Mouse (Mus musculus) olfactory bulb, adult 2 months (tissue): ENCODE measurements around the gene Cfap100. TPM values are rescaled to one million over a fixed set of nuclear protein-coding genes. Genes with fewer than 3 reads are reported as not detected.

ENCODE experiments used
- H3K27ac ChIP-seq: fragments of 200-500 bp; 2 replicates; pipeline ENCODE4 v1.5.1; 2012; ENCODE audit warnings: low read depth, low read length; ENCODE audit not compliant: insufficient read depth
- H3K4me1 ChIP-seq: fragments of 200-500 bp; 2 replicates; pipeline ENCODE4 v1.6.1; 2012; ENCODE audit warnings: low read length; ENCODE audit not compliant: control insufficient read depth, insufficient read depth
- H3K4me3 ChIP-seq: fragments of 200-500 bp; 2 replicates; pipeline ENCODE4 v1.5.1; 2012; ENCODE audit warnings: mild to moderate bottlenecking, low read depth, low read length, moderate library complexity; ENCODE audit not compliant: insufficient read depth
- CTCF ChIP-seq: fragments of 200-500 bp; IDR thresholded peaks from 2 replicates; pipeline ENCODE4 v1.5.1; 2012; ENCODE audit warnings: low read depth, mild to moderate bottlenecking, low read length, moderate library complexity; ENCODE audit not compliant: insufficient read depth
- POLR2A ChIP-seq: fragments of 200-500 bp; IDR thresholded peaks from 2 replicates; pipeline ENCODE4 v1.6.1; 2012; ENCODE audit warnings: mild to moderate bottlenecking, low read depth, low read length, moderate library complexity; ENCODE audit not compliant: insufficient read depth
- WGBS: fragments of 180-500 bp; shearing (Covaris S2); methylation state at CpG from one replicate; pipeline ENCODE4 v1.1.7; 2018; 5-methylcytosine and 5-hydroxymethylcytosine counted together
- polyA plus RNA-seq: library from polyadenylated mRNA; stranded (reverse); fragments of >200 nt; gene quantifications from 2 replicates; pipeline ENCODE4 v1.2.4, GENCODE M21; 2012; ENCODE audit warnings: low replicate concordance; ENCODE audit not compliant: missing spikeins, insufficient read depth, insufficient read length

Gene Cfap100
- polyA plus RNA-seq, 1 experiment, result not detected

DNA sequence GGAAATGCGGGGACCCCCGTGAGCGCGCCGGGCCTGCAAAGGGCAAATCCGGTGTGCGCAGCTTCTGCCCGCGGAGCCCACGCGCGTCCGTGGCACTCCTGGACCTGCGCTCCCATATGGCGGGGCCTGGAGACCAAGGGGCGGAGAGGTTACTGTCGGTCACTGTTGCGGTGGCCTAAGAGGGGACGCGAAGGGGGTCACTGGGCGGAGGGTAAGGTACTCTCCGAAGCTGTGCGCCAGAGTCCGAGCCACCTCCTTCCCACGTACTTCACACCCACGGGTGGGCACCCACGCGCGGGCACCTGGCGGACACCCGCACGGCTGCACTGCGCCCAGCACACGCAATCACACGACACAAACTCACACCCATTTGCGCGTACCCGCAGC lies 34.2 kb upstream of the Cfap100 start:
- WGBS, result under 1% methylated on average over 38 of the region's 38 CpGs
- TF ChIP-seq CTCF, result no peak
- TF ChIP-seq POLR2A, result no peak
- Histone ChIP-seq H3K4me3 (peak overlapping the region; percentile 68), H3K27ac (peak overlapping the region; percentile 53), H3K4me1 (peaks cover 28% of the 10 kb centered on the region)

DNA sequence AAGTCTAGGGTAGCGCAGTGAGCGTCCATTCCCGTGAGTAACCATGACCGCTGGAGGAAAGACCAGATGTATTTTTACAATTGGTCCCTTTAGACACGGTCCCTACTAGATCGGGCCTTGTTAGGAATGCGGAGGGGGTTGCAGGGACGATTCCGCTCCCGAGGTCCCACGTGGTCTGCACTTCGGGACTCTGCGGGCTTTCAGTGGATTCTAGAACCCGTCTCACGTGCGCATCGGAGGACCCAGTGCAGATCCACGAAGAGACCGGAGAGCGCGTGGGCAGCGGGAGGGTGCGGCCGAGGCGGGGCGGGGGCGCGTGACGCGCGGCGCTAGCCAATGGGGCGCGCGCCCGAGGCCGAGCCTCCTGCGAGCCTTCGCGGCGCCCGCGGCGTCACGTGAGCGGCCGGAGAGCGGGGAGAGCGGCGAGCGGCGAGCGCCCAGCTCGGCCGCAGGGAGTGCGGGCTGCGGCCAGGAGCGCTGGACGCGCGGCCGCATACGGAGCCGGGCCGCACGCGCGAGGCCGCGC lies 33.6 kb upstream of the Cfap100 start, which contains the start of gene Klf15:
TSS of gene Klf15 (plus strand) at position 396 of the 526 bp plus-strand sequence.
- TF ChIP-seq POLR2A, result peak; percentile 64
- no peak for TF ChIP-seq CTCF
- Histone ChIP-seq H3K27ac (peak within 1 kb of the TSS; percentile 53), H3K4me1 (peaks cover 28% of the 10 kb centered on the region), H3K4me3 (peak within 1 kb of the TSS; percentile 68)
- under 1% methylated on average over 70 of the region's 70 CpGs for WGBS

DNA sequence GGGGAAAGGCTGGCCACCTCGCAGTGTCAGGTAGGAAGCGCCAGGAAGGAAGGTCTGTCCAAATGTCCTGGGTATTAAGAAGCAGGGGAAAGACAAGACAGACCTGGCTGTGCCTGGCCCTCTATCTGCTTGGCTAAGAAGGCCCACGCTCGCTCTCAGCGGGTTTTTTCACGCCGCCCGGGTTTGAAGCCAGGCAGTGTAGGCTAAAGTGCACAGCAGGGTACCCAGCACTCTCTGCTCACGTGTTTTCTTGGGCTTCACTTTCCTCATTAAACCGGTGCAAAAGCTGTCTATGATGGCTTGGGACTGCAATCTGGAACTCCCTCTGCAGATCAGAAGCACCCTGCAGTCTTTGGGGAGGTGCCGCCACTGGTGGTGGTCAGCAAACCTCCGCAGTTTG lies 33.2 kb upstream of the Cfap100 start:
- Histone ChIP-seq H3K27ac (no peak overlapping the region; the same call in 1 of the 2 replicates), H3K4me1 (peaks cover 24% of the 10 kb centered on the region), H3K4me3 (peak overlapping the region; percentile 68)
- WGBS, result 44% methylated on average over 12 of the region's 12 CpGs
- TF ChIP-seq POLR2A (0 out of 2 replicates have a peak, but pooled peaks have one; percentile 10), CTCF (no peak)

DNA sequence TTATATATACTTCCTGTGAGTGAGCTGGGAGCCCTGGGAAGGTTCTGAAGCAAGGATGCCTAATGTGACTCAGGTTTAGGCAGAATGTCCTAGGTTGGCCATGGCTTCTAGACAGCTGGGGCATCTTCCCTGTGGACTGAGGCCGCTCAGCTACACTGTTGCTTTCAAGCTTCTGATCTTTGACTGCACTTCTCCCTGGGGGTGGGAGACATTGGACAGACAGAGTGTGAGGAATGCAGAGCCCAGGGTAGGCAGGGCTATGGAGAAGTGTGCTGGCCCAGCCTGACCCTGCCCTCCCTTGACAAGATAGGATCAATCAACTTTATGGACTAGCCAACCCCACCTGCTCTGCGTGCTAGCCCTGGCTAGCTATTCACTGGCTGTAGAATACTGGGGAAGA lies 32.6 kb upstream of the Cfap100 start:
- WGBS, result 93% methylated on average over 2 of the region's 2 CpGs
- no peak overlapping the region for H3K4me3 ChIP-seq
- H3K27ac ChIP-seq, result no peak overlapping the region
- H3K4me1 ChIP-seq, result peaks cover 19% of the 10 kb centered on the region
- TF ChIP-seq CTCF (no peak), POLR2A (no peak)

DNA sequence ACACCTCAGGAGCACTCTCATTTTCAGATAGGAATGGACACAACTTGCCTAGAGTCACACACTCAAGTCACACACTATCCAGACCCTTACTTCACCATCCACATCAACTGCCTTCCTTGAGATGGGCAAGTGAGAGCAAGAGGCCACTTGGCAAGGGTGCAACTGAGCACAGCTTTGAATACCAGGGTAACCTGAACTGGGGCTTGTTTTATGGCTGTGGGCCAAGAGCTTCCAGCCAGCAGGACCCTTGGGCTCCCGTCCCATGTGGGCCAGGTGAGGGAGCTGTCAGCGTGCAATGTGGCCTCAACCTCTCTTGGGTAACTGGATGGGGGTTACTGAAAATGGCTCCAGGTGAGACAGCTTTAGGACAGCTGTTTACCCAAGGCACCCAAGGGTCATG lies 28.8 kb upstream of the Cfap100 start:
- TF ChIP-seq CTCF, result no peak
- no peak for TF ChIP-seq POLR2A
- Histone ChIP-seq H3K27ac (no peak overlapping the region), H3K4me3 (no peak overlapping the region), H3K4me1 (0 out of 2 replicates have a peak, but pooled peaks cover 6% of the 10 kb centered on the region)
- 89% methylated on average over 2 of the region's 2 CpGs for WGBS

DNA sequence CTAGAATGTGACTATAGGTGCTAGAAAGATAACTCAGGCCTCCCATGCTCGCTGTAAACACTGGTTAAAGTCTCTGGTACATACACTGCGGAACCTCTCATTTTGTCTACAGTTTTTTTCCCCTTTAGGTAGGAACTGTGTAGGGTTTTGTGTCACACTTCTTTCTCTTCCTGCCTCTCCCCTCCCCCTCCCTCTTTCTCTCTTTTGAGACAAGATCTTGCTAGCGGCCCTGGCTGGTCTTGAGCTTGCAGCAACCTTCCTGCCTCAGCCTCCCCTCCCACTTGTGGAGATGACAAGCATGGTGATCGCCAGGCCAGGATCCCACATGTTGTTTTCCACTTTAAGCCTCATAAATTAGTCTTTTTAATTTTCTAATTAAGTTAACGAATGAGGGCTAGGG lies 25.2 kb upstream of the Cfap100 start:
- TF ChIP-seq CTCF (no peak), POLR2A (no peak)
- H3K27ac ChIP-seq, result no peak overlapping the region
- no peak overlapping the region for H3K4me3 ChIP-seq
- 91% methylated on average over 5 of the region's 5 CpGs for WGBS
- no peaks in the 10 kb centered on the region; the same call in 1 of the 2 replicates for H3K4me1 ChIP-seq

DNA sequence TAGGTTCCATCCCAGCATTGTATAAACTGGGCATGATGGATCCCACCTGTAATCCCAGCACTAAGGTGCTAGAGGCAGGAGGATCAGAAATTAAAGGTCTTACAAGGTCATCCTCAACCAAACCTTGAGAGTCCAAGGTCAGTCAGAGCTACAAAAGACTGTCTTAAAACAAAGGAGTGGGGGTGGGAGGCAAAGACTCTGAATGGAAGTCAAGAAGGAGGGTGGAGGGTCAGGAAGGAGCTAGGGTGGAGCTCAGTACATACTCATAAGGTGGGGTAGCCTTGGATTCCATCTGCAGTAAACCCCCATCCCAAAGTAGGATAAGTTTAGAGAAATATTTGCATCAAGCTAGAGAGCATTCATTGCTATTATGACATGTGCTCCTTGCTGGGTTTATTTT lies 24.0 kb upstream of the Cfap100 start:
- H3K4me1 ChIP-seq, result no peaks in the 10 kb centered on the region; the same call in 1 of the 2 replicates
- H3K4me3 ChIP-seq, result no peak overlapping the region
- no peak for TF ChIP-seq CTCF
- TF ChIP-seq POLR2A, result no peak
- no peak overlapping the region for H3K27ac ChIP-seq

DNA sequence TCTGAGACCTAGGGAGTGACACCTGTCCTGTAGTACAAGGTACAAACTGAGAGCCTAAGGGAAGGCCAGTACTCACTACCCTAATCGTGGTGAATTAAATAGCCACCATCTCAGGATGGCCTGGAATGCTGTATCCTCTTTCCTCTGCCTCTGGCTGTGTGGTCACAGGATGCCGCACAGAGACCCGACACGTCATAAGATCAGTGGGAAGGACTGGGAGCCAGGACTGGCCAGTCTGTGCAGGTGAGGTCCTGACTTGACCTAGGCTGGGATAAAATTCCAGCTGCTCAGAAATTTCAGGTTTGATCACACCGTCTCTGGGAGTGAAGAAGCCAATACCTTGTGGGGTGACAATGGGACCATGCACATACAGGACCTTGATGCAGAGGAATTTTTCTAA lies 22.9 kb upstream of the Cfap100 start:
- no peak for TF ChIP-seq CTCF
- no peak for TF ChIP-seq POLR2A
- Histone ChIP-seq H3K4me1 (peaks cover 3% of the 10 kb centered on the region; the same call in 1 of the 2 replicates), H3K4me3 (no peak overlapping the region), H3K27ac (no peak overlapping the region)
- 95% methylated on average over 5 of the region's 5 CpGs for WGBS

DNA sequence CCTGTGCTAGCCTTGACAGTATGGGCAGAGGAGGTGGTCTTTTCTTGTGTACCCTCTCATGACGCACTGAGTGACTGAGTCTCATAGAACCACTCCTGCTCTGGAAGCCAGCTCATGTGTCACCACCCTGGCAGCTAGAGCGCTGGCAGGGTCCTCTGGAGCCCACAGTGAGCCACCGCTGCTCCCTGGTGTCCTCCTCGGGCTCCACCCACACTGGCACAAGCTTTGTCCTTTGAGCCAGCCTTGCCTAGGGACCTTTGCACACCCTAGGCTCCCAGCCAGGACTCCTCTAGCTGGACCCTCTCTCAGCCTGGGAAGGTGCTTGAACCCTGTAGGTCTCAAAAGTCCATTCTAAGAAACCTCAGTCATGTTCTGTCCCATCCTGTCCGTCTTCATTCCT lies 22.1 kb upstream of the Cfap100 start:
- TF ChIP-seq POLR2A, result no peak
- no peak for TF ChIP-seq CTCF
- WGBS, result 51% methylated on average over 5 of the region's 5 CpGs
- peaks cover 4% of the 10 kb centered on the region; the same call in 1 of the 2 replicates for H3K4me1 ChIP-seq
- no peak overlapping the region for H3K27ac ChIP-seq
- no peak overlapping the region for H3K4me3 ChIP-seq
